Mouse (Mus musculus): ENCODE data around the gene Atp8b2.

Gene Atp8b2

DNA sequence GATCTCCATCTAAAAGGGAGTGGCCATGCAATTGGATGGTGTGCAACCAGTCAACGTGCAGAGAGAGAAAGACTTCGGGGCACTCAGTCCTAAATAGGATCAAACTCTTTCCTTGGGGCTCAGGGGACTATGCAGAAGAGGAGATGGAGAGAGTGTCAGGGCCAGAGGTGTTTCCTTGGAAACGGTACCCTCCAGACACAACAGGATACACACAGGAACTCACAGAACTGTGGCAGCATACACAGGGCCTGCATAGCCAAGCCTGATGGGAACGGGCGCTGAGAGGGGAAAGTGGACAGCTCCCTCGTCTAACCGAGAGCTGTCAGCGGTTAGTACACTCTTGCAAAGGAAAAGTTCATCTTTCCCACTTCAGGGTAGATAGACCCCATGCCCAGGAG is 63.8 kb downstream of the Atp8b2 start:
- DNase-seq (ENCODE audit: inconsistent ontology term), result no peak

DNA sequence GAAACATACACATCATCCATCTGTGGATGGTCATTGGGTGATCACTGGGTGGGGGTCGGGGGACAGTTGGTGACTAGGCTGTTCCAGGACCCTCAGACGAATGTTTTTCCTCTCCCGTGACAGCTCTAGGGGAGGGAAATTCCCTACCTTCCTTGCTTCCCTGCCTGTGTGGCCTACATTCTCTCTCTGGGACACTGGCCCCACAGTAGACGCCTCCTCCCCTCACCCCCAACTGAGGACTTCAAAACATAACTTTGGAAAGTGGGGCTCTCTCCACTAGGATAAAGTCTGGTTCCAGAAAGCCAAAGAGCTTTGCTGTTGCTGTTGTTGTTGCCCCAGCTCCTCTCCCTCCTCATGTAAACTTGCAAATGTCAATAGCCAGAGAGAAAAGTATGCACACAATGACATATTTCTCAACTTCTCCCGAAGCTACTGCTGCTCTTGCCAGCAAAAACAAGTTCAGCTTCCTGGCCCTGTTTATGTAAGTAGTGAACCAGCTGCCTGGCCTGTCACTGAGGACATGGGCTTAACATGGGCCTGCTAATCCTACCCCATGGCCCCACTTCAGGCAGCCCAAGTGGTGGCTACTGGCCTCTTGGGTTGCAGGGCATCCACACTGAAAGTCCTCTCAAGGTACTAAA is 64.3 kb downstream of the Atp8b2 start:
- no peak for DNase-seq (ENCODE audit: inconsistent ontology term)

DNA sequence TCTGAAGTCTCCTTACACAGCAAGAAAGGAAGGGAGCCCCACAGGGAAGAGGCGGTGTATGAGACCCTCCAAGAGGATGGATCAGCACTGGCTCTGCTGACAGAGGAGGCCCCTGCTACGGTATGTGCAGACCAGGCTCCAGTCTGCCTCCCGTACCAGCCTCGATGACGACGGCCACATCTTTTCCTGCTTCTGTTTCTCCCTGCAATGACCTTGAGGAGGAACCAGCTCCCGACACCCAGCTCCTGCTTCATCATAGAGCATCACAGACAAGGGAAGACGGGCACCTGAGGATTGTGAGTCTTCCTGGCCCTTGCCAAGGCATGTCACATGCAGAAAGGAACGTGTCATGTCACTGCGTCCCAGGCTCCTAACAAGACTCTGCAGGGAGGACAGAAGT is 65.3 kb downstream of the Atp8b2 start:
- DNase-seq (ENCODE audit: inconsistent ontology term), result no peak

DNA sequence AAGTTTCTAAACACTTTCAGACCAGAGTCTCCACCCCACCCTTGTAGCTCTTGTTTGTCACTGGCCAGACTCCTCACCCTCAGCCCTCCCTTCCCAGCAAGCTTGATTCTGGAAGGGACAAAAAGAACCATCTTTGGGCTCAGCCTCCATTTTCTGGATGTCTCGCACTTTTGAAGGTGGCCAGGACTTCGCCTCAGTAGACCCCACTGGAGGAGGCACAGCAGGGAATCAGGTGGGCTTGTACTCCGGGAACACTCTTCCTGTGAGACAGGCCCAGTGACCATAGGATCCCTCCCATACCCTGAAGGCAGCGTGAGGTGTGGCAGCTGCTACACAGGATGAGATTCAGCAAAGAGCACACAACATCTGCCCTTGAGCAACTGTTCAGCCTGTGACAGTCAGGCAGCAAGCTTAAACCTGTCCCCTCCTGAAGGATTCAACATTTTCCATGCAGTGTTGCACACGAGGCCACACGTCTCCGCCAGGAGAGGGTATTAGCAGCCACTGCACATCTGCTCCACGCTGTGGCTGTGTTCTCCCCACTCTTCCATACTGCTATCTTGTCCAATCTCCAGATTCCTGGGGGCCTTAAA is 66.0 kb downstream of the Atp8b2 start:
- no peak for DNase-seq (ENCODE audit: inconsistent ontology term)

DNA sequence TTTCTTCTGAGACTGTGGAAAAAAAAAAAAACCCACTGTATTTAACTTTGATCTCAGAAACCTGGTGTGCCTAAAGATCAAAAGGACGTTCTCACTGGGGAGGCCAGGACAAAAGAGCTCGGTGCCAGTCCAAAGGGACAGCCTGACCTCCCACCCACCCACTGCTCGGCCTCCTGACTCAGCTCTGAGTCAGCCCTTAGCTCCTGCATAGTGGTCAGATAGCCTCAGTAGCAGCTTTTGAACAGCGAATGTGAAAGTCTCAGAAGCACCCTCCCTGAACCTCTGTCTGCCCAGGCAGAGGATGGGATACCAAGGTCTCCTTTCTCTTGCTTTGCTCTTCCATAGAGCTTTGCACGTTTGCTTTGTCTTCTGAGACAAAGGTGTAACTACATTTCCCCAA is 66.7 kb downstream of the Atp8b2 start:
- DNase-seq (ENCODE audit: inconsistent ontology term), result peak; percentile 83

DNA sequence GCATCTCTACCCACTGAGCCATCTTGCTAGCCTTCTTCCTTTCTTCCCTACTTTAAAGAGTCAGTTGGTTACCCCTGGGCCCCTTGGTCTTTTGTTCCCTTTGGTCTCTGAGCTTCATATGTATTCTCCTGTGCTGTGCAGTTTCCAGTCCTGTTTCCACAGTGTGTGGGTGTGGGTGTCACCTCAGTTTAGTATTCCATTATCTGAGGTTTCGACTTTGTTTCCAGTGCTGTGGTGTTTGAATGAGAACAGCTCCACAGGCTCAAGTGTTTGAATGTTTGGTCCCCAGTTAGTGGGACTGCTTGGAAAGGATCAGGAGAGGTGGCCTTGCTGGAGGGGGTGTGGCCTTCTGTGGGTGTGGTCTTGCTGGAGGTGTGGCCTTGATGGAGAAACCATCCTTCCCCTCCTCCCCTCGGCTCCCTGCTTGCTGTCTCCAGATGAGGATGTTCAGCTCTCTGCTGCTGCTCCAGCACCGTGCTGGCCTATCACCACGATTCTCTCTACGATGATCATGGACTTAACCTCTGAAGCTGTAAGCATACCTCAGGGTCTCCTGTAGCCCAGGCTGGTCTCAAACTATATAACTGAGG is 70.7 kb downstream of the Atp8b2 start:
- no peak for DNase-seq (ENCODE audit: inconsistent ontology term)

DNA sequence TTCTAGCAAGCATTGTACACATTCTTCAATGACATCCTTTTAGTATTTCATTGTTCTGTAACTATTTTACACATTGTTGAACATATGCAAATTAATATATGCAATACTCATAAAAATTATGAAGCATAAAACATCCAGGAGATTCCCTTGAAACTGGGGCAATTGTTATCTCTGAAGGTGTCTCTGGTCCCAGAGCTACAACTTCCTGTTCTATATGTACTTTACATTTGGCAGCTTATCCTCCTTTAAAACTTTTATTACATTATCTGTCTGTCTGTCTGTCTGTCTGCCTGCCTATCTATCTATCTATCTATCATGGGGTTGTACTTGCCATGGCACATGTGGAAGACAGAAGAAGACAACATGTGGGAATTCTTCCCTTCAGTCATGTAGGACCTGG is 71.6 kb downstream of the Atp8b2 start:
- no peak for DNase-seq (ENCODE audit: inconsistent ontology term)

DNA sequence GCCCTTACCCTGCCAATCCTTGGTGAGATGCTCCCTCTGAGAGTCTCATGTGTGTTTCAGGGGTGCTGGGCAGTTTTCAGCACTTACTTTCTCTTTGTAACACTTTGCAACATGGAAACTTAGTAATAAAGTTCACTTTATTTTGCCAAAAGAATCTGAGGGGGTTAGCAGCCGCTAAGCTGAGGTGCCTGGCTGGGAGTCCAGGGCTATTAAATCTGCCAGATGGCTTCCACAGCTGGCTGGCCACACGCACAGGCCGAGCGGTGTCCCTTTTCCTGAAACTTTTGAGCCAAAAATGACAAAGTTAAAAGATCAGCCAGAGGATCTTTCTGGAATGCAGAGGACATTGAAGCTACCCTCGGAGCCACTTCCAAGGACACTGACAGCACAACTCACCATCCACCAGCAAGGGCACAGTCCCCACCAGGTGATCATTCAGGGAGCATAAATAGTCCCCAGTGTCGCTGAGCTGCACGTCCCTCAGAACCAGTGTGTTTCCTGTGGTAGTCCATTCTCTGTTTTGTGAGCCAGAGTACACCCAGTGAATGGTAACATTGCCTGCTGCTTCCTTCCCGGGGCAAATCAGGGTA is 73.4 kb downstream of the Atp8b2 start:
- DNase-seq (ENCODE audit: inconsistent ontology term), result no peak

Measured in Muller cell, postnatal 12 days (primary cell).